Mouse (Mus musculus): Measurements from ENCODE around the gene Dlx5. TPM values are rescaled to one million over a fixed set of nuclear protein-coding genes. Genes with fewer than 3 reads are reported as not detected.

Gene Dlx5
- polyA plus RNA-seq, 2 experiments from 2014 or later, result not detected

DNA sequence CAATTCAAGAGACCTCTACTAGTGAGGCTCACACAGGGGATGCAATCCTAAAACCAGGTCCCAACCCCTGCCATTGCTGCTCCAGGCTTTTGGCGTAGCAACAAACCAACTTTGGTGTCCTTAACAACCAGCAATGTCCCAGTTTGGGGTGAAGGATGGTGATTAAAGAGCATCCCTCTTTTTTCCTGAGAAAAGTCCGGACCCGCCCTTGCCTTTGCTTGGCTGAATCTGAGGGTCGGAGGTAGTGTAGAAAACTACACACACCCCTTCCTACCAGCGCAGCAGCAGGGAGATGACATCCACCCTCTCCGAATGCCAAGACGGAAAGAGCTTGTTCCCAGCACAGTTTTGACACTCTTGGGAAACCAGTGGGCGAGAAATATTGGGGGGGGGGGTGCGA, 6.2 kb downstream of the Dlx5 start:
- ATAC-seq, result no peak

DNA sequence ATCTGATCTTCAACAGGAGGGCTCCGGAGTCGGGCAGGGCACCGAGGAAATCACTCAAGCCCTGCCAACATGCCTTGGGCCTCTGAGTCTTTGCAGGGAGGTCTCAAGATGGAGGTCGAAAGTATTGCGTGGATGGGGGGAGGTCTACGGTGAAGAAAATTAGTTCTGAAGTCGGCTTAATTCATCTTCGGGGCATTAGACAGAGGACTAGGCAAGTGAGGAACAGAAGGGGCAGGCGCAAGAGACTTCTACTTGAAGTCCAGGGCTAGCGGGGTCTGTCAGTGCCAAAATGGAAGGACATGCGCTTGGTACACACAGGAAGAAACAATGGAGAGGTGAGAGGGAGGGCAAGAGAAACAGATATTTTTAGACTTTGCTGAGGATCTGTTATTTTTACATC, 6.7 kb downstream of the Dlx5 start:
- ATAC-seq, result no peak

DNA sequence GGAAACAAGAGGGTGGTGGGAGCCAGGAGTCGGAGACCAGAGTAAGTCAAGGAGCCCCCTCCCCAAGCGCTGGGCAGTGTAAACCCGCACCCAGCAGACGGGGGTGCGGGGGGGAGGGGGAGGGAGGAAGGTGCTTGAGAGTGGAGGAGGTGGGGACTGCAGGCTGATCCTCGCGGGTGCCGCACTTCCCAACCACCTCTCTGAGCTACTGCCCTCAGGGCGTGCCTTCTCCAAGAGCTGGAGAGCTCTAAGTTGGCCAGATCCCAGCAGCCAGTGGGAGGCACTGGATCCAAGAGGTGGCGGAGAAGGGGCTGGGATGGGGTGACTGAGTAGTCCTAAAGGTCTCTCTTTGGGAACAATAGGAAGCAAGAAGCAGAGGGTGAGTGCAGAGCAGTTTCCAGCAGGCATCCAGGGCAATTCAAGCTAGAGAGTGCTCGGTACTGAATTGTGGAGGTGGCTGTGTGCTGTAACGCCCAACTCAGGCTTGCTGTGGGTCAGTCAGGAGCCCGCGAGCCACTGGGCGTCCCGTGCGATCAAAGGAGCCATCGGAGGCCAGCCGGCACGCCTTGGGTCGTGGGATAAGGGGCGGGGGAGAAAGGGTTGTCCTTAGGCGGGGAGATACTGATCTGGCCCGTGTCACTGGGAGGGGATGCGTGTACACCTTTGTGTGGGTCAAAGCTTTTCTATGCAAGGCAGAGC, 7.7 kb downstream of the Dlx5 start:
- ATAC-seq, result no peak

DNA sequence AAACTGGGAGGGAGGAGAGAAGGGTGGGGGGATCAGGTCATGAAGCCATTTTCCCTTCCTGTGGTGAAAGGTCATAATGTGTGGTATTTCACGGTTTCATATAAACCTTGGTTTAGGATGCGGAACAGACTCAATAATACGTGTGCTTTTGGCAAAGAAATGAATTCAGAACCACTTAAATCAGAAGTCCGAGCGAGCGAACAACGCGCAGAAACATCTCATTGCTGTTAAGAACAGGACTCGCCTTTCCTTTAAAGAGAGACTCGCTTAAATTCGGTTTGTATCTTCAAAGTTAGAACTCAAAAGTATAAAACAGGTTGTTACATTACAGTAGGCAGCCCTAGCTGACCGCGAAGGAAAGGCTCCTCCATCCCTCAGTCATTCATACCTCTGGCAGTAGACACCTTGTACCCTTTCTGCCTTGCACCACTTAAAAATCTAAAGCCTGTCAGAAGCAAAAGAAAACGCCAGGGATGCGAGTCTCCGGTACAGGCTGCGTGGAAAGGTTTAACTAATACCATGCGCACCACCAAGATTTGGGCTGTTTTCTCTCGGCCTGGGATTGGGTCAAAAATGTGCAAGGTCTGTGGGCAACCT, 8.3 kb downstream of the Dlx5 start:
- no peak for ATAC-seq

DNA sequence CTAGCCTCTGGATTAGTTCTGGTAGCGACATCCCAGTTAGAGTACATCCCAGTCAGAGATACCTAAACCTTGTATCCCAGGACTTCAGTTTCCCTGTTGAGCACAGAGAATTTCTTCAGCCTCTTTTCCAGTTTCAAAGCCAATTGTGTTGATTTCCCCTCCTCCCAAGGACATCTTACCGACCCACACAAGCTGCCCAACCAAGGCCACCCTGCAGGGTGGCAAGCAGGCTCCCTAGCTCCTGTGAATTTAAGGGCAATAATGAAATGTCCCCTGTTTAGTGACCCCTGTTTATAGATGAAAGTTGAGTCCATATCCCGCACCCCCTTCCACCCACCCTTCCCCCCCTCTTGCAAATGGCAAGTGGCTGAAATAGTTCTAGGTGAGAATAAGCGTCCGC, 9.0 kb downstream of the Dlx5 start:
- no peak for ATAC-seq

DNA sequence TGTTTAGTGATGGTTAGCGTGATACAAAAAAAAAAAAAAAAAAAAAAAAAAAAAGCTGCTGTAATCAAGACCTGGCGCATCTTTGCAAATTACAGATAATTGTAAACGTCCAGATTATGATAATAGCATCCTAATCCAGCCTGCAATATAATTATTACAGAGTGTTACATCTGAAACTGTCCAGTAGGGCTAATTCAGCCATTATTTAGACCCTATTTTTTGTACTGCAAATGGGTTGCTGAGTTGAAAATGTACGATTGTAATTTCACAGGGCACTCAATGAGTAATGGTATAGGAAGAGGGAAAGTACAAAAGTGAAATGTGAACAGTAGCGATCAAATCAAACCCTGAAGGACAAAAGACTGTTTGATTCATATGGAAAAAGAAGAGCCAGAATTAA, 10.2 kb downstream of the Dlx5 start:
- ATAC-seq, result no peak

DNA sequence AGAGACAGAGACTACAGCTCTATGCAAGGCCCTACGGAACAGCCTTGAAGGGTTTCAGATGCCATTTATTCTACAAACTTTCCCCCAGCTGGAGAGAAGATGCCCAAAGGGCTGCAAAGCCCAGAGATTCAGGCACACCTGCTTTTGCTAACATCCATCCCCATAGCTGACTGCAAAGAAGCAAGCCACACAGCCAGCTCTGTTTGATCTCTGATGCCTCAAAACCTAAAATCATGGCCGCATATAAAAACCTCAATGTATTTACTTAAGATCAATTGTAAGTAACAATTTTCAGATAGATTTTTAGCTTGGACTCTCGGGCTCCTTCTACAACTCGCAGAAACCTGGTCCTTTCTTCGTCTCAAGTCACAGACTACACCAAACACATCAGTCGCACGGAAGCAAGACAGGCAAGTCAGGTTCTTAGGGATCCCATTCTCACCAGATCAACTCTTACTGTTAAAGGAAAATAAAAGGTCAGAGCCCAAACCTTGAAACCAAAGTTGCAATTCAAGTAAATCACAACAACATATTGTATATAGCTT, 10.9 kb downstream of the Dlx5 start:
- no peak for ATAC-seq

DNA sequence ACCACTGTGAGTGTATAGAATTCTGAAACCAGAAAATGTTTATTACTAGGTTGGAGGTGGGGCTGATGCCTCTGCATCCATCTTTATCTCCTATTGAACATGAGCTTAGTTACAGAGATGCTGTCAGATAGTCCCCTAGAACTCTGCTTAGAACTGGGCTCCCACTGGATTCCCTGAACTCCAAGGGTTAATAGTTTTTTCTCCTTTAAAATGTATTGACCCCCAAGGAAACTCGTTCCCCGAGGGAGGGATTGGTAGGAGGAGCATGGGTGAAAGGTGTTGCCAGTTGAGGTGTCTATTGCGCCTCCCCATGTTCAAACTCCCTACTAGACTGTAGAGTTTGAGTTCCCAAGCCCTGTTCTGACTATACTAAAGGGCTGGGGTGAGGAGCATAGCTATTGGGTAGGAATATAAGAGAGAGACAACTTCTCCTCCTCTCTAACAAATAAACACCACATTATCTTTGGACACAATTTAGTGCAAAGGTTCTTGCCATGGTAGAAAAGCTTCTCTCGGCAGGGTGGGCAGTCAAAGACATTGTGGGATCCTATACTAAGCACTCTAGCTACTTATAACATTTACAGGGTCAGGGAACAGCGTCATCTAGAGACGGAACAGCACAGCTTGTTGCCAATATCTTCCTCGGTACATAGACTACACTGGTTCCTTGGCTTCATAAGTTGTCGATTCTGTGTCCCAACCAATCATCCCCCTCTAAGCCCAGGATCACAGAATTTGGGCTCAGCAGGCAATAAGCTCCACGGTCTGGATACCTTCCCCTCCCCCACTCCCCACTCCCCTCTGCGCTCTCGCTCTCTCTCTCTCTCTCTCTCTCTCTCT, 11.7 kb downstream of the Dlx5 start:
- no peak for ATAC-seq

DNA sequence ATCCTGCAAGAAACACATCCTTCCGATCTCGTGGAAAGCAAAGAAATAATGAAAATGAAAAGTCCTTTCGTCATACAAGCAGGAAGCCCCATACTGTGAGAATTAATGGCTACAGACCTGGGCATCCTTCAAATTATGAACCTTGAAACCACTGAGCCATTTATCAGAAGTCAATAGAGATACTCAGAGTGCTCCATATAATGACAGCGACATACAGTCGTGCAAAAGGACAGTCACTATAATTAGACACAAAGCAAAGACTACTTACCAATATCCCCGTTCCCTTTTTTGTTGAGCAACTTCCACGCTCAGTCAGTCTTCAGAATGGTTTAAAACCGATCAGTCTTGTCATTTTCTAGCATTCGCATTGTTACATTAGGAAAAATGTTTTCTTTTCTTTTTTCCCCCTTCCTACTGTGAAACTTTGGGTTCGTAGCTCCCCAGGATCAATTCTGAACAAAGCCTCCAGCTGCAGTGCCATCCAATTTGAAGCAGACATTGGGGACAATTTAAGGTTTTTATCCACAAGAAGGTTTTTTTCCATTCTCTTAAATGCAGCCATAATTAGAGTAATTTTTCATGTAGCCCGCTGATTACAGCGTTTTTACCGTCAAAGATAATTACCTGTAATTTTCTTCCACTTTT, 12.7 kb downstream of the Dlx5 start:
- no peak for ATAC-seq

DNA sequence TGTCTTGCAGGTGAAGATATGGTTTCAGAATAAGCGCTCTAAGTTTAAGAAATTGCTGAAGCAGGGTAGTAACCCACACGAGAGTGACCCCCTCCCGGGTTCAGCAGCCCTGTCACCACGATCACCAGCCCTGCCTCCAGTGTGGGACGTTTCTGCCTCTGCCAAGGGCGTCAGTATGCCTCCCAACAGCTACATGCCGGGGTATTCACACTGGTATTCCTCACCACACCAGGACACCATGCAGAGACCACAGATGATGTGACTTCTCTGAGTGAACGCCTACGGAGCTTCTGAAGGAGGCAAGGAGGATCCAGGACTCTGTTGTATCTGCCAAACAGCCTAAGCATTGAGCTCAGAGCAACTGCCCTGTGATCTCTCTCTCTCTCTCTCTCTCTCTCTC, 14.9 kb downstream of the Dlx5 start:
- ATAC-seq, result no peak

DNA sequence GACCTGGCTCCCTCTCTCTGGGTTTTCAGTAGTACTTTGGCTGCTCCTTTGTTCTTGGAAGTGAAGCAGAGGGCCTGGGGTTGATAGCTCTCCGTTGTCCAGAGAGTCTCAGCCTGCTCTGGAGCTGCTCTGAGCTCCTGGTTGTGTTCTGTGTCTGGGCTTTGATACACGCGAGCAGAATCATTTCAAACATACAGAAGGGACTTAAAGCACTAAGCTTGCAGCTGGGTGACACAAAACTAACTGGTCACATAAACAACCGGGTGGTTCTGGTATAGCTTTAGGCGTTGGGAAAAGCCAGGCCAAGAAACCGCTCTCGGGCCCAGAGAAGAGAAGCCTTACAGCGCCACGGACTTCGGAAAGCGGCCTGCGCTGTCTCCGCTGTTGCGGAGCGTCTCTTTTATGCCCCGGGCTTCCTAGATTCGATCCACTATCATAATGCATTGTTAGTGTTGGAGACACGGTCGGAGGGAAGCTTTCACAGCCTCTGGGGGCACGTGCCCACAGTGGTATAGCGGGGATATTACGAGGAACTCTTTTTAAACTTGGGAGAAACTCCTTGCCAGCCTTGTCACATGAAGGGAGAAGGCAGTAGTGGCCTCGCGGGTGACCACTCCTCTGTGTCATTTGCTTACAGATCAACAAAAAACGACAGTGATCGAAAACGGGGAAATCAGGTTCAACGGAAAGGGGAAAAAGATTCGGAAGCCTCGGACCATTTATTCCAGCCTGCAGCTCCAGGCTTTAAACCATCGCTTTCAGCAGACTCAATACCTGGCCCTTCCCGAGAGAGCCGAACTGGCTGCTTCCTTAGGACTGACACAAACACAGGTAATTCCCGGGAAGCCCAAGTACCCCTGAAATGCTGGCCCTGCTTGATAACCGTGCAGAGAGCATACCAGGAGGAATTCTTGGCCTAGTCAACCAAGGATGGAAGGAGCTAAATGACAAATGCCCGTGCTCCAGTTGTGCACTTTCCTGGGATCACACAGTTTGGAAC, 17.1 kb downstream of the Dlx5 start:
- no peak for ATAC-seq

DNA sequence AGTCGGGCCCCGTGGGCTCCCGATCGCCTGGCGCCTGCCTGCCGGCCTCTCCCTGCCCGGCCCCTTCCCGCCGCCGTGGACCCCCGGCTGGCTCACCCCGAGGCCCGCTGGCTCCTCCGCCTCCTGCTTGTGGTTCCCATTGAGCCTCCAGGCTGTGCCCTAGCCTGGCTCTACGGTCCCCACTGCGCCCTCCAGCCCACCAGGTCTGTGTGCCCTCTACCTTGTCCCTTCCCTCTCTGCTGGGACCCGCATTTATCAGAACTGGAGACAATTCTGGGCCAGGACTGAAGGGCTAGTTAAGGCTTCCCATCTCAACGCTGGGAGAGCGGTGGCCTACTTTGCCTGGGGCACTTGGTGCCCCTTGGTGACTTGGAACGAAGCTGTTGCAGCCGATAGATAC, 17.9 kb downstream of the Dlx5 start:
- no peak for ATAC-seq

DNA sequence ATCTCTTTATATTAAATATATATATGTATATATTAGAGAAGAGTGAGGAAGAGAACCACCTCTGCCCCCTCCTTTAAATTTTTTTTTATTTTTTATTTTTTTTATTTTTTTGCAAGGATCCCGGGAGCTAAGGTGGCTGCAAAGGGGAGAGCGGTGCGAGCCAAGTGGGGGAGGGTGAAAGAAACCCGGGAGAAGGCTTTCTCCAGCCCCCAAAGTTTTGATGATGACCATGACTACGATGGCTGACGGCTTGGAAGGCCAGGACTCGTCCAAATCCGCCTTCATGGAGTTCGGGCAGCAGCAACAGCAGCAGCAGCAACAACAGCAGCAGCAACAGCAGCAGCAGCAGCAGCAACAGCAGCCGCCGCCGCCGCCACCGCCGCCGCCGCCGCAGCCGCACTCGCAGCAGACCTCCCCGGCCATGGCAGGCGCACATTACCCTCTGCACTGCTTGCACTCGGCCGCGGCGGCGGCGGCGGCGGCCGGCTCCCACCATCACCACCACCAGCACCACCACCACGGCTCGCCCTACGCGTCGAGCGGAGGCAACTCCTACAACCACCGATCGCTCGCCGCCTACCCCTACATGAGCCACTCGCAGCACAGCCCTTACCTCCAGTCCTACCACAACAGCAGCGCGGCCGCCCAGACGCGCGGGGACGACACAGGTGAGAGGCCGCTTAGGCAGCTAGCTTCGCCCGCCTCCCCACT, 18.6 kb downstream of the Dlx5 start, which contains the start of gene Dlx6:
TSS of gene Dlx6 (plus strand) at position 175 of the 711 bp plus-strand sequence.
- no peak for ATAC-seq

DNA sequence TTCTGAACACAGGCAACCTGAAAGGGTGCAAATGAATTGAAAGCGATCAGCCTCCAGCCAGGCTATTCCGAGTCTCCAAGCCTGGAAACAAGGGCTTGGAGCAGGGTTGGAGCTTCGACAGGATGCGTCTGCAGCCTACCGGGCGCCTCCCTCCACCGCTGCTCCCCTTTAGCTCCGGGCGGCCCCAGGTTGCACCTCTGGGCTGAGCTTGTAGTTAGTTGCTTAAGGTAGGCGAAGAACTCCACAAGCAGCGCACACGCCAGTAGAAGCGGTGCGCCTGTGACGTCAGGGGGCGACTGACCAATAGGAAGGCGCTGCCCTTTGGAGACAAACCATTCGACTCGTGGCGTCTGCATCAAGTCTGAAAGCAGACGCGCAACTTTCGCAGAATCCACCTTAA, 19.3 kb downstream of the Dlx5 start:
- ATAC-seq, result no peak

DNA sequence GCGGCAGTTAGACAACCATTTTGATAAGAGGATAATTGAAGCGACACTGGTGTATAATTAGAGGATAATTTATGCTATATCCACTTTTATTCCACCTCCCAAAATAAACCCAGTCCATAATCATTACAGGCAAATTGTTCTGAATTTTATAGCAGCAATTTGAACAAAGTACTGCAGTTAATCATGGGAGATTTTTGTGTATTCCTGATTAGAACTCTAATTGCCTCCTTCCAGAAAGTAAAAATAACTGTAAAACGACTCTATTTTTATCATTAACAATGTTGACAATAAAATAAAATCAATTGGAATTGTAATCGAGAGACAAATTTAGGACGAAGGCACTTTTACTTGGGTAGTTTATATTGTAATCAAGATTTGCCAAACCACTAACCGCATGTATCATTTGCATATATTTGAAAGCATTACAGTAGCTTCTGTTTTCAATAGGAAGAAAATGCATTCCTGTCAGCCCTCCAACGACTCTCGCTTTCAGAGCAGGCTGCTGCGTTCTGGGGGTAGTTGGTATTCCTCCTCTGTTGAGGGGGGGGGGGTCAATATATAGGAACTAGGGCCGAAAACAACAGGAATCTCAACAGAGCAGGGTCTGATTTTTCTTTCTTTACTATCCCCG, 20.0 kb downstream of the Dlx5 start:
- no peak for ATAC-seq

DNA sequence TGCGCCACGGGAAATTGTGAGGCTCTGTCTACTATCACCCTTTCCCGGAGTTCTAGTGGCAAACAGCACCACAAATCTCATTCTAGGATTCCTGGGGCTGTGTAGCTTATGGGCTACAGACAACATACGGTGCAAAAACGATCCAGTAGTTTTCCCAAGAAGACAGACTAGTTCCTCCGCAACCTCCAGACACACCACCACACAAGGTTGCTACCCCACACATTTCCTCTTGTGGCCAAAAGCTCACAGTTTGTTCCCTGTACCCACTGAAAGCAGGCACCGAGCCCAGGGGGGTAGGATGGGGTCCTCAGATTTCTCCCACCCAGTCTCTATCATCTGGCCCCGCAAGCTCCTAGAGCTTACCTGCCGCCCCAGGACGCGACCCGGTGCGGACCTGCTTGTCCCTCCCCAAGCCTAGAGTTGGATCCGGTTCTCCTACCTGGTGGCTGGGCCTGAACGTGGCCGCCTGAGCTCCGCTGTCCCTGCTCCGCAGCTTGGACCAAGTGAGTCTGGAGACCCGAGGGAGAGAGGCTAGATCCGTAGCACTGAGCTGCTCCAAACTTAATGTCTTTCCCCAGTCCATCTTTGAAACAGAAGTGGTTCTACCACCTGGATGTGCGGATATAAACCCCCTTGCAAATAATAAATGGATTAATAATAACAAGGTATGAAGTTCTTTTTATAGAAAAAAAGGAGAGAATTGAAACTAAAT, 20.6 kb downstream of the Dlx5 start:
- no peak for ATAC-seq

DNA sequence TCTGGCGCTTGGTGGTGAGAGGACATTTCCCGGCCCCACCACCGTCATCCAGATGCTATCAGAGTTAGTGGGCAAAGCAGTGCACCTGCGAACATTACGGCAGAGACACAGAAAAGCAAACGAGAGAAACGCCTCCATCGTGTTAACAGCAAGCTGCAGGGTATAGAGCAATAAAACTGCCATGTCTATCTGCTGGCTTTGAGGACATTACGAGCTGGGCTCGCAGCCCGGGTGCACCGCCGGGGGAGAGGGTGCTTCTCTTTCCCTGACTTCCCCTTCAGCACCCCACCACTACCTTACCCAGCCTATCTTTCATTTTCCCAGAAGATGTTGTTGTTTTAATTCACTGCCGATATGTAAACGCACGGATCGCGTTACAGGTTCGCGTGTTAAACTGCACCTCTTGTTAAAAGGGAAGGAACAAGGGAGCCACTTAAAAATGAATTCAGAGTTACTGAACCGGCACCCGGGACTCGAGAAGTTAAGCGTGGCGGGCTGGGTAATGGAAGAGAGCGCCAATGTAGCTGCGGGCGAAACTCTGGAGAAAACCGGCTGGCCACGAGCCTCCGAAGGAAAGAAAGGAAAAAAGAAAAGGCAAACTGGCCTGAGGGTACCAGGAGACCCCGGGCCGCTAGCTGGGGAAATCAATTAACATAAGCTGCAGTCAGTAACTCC, 21.3 kb downstream of the Dlx5 start:
- no peak for ATAC-seq

DNA sequence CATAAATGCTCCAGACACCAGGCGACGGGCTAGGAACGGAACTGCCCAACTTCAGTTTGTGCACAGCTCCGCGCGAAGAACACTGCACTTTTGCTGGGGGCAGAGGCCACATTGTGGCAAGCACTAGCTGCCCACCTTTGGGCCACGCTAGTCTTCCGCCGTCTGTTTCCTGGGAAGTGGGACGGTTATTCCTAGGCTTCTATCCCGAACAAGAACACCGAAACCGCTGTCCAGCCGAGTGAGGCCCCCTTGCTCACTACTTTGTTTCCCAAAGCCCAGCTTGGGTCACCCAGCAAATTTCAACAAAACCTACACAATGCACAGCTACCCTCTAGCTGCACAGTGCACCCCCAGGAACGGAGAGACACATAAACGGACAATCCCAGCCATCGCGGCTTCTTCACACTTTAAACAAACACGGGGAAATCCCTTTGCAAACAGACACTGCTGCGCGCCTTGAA, 21.9 kb downstream of the Dlx5 start:
- ATAC-seq, result no peak

All from CD4-positive, CD25-positive, alpha-beta regulatory T cell, adult 4 months (primary cell).